Mouse (Mus musculus) kidney, postnatal 4 days (tissue): ENCODE measurements around the gene Ate1.
"Not testable (repeated sequence)": the region's sequence is repeated elsewhere in the genome, so short reads cannot be mapped to it uniquely, and the experiment has no call there.

Experiments
- DNase-seq, 2 experiments: peaks; one replicate each; pipeline ENCODE4 v3.0.0; 2021; ENCODE audit warnings: mixed read lengths in 2 of 2

Ate1 gene

GRCm38 (mm10) chr7:130520049-130520425 is at the start of gene Ate1:
Gene Ate1, minus strand, starts transcription at chr7:130520369.
- DNase-seq: no peak

GRCm38 (mm10) chr7:130568783-130569436 is 48.7 kb upstream of the Ate1 start:
- DNase-seq: no peak

GRCm38 (mm10) chr7:130564596-130564995 is 44.4 kb upstream of the Ate1 start:
- DNase-seq: no peak

GRCm38 (mm10) chr7:130563880-130564279 is 43.7 kb upstream of the Ate1 start:
- DNase-seq: no peak

GRCm38 (mm10) chr7:130563276-130563675 is 43.1 kb upstream of the Ate1 start:
- no peak for DNase-seq

- DNase-seq: no peak
Observed at GRCm38 (mm10) chr7:130560933-130561332, 40.8 kb upstream of the Ate1 start.

GRCm38 (mm10) chr7:130558592-130558991 is 38.4 kb upstream of the Ate1 start:
- no peak for DNase-seq

- no peak for DNase-seq
Observed at GRCm38 (mm10) chr7:130555597-130555996, 35.4 kb upstream of the Ate1 start.

- no peak for DNase-seq
Observed at GRCm38 (mm10) chr7:130553321-130553720, 33.2 kb upstream of the Ate1 start.

GRCm38 (mm10) chr7:130552780-130553179 is 32.6 kb upstream of the Ate1 start:
- peak; percentile 29 to 45 for DNase-seq

- DNase-seq: no peak
Observed at GRCm38 (mm10) chr7:130547635-130548175, 27.5 kb upstream of the Ate1 start.

GRCm38 (mm10) chr7:130546791-130547484 is 26.8 kb upstream of the Ate1 start:
- peak; percentile 96 to 97 for DNase-seq

GRCm38 (mm10) chr7:130546421-130546790 is 26.2 kb upstream of the Ate1 start:
- no peak for DNase-seq

- no peak for DNase-seq
Observed at GRCm38 (mm10) chr7:130545893-130546292, 25.7 kb upstream of the Ate1 start.

- no peak for DNase-seq
Observed at GRCm38 (mm10) chr7:130545401-130545800, 25.2 kb upstream of the Ate1 start.

GRCm38 (mm10) chr7:130543181-130543580 is 23.0 kb upstream of the Ate1 start:
- DNase-seq: no peak

GRCm38 (mm10) chr7:130540176-130540575 is 20.0 kb upstream of the Ate1 start:
- DNase-seq: no peak

- DNase-seq: no peak
Observed at GRCm38 (mm10) chr7:130537068-130537467, 16.9 kb upstream of the Ate1 start.

GRCm38 (mm10) chr7:130535174-130535573 is 15.0 kb upstream of the Ate1 start:
- no peak for DNase-seq

GRCm38 (mm10) chr7:130533316-130534260 is 13.4 kb upstream of the Ate1 start:
- peak; percentile 93 for DNase-seq

- not testable (repeated sequence) for DNase-seq
Observed at GRCm38 (mm10) chr7:130531138-130531537, 11.0 kb upstream of the Ate1 start.

GRCm38 (mm10) chr7:130527306-130527705 is 7.1 kb upstream of the Ate1 start:
- DNase-seq: no peak

GRCm38 (mm10) chr7:130523451-130523850 is 3.3 kb upstream of the Ate1 start:
- DNase-seq: no peak
